Mouse (Mus musculus) cerebellum, postnatal 36 days (tissue): ENCODE data around the gene Emilin1.

Source experiments
- DNase-seq, 2 experiments: peaks; one replicate each; pipeline ENCODE4 v3.0.0; 2021 to 2022; ENCODE audit warnings: mixed read lengths in 2 of 2

Gene Emilin1

GRCm38 (mm10) chr5:30927945-30928529 is 14.8 kb downstream of the Emilin1 start:
- no peak for DNase-seq

DNA sequence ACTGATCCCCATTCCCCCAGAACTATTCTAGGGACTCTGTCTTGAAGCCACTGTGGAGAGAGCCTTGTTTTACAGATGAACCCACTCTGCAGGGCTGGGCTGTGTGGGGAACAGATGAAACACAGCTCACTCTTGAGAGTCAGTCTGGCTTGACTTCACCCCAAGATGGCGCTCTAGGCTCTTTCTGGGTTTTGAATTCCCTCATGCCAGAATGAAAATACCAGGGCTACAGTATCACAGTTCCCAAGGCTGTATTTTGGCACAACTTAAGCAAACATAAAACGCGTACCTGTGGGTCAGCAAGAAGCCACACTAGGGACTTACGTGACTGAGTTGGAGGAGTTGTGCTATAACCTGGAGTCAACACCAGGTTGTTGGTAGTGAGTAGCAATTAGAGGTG is 16.9 kb downstream of the Emilin1 start:
- peak; percentile 81 to 90 for DNase-seq

GRCm38 (mm10) chr5:30930846-30931245 is 17.6 kb downstream of the Emilin1 start:
- no peak for DNase-seq

DNA sequence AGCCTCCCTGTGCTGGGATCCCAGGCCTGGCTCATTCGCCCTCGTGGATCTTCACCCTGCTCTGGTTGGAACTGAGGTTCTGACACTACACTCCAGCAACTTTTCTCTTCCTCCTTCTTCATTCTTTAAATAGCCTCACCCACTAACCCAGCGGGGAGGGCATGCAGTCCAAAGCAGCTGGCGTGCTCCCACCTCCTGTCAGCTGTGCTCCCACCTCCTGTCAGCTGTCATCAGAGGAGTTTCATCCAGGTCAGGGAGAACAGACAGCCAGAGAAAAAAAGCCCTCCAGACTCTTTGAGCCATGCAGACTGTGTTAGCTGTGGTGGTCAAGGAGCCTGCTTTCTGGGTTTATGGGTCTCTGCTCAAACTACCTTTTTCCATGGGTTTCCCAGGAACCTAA is 18.2 kb downstream of the Emilin1 start:
- no peak for DNase-seq

- DNase-seq, result peak in 1 of 2 experiments; percentile 1
Observed at GRCm38 (mm10) chr5:30933705-30934104, 20.5 kb downstream of the Emilin1 start.

GRCm38 (mm10) chr5:30934725-30935461 is 21.7 kb downstream of the Emilin1 start:
- DNase-seq, result peak in 1 of 2 experiments; percentile 1

GRCm38 (mm10) chr5:30943004-30943403 is 29.8 kb downstream of the Emilin1 start:
- DNase-seq, result no peak

DNA sequence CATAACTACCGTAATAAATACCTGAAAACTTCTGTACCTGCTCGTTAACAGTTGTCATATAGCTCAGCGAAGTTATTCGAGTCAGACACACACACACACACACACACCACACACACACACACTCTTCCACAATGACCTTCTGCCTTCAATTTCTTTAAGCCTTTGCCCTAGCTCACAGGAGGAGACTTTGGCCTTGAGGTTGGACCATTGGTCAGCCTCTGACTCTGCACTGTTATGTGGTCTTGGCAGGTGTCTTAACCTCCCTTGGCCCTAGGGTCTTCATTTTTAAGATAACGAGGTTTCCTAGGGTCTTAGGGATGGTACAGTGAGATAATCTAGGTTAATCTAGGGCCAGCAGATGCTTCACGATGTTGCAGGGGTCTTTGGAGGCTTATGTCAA is 31.1 kb downstream of the Emilin1 start:
- DNase-seq, result no peak

- DNase-seq, result peak; percentile 73 to 76
Observed at GRCm38 (mm10) chr5:30944956-30945781, 32.0 kb downstream of the Emilin1 start, which contains the start of gene Cgref1. Cgref1 (minus strand) TSS chr5:30945591.

- DNase-seq, result no peak
Observed at GRCm38 (mm10) chr5:30948620-30949019, 35.4 kb downstream of the Emilin1 start.

- peak; percentile 74 to 84 for DNase-seq
Observed at GRCm38 (mm10) chr5:30949654-30950326, 36.6 kb downstream of the Emilin1 start.

GRCm38 (mm10) chr5:30950451-30950850 is 37.2 kb downstream of the Emilin1 start:
- DNase-seq, result peak in 1 of 2 experiments; percentile 27

DNA sequence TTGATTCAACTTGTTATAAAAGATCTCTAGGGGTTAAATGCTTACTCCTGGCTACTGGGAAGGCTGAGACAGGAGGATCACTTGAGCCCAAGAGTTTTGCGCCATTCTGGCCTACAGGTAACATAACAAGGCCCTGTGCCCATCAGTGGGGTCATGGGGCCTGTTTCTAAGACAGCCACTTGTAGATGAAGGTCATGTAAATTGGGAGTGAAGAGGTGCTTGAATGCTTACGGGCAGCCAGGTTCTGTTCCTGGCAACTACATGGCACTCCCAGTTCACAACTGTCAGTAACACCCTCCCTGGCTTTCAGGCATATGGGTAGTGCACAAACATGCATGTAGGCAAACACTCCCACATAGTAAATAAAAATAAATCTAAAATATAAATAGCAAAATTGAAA is 37.7 kb downstream of the Emilin1 start:
- no peak for DNase-seq

GRCm38 (mm10) chr5:30951706-30952105 is 38.5 kb downstream of the Emilin1 start:
- DNase-seq, result no peak

- no peak for DNase-seq
Observed at GRCm38 (mm10) chr5:30952551-30952950, 39.3 kb downstream of the Emilin1 start.

GRCm38 (mm10) chr5:30954065-30954464 is 40.9 kb downstream of the Emilin1 start:
- peak; percentile 65 to 68 for DNase-seq

DNA sequence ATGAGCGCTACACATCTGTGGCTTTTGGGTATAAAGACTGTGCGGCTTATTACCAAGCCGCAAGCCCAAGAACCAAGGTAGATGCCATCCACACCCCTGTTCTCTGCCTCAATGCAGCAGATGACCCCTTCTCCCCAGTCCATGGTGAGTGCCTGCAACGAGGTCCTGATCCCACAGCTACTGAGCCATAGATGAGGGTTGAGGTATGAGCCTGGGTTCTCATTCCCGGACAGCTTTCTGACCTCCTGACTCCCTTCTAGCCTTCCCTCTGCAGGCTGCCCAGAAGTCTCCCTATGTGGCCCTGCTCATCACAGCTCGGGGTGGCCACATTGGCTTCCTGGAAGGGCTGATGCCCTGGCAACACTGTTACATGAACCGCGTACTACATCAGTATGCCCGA is 41.4 kb downstream of the Emilin1 start:
- no peak for DNase-seq

GRCm38 (mm10) chr5:30955751-30956150 is 42.5 kb downstream of the Emilin1 start:
- DNase-seq, result peak in 1 of 2 experiments; percentile 26

DNA sequence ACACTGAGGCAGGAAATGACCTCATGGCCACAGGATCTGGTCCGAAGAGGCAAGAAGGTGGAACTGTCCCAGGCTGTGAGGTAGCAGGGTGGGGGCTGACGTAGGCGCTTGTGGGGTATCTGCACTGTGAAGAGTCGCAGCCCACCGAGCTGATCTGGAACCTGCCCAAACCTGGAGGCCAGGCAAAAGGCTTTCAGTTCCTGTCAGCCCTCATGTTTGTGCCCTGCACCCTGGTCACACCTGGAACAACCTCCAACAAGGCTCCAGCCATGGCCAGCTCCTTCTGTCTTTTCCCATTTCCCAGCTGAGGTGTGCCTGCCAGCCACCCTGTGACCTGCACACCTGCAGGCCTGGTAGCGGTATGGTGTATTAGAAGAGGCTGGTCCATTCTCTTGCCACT is 44.7 kb downstream of the Emilin1 start:
- no peak for DNase-seq

GRCm38 (mm10) chr5:30959198-30959854 is 46.1 kb downstream of the Emilin1 start:
- DNase-seq, result peak in 1 of 2 experiments; percentile 19

- peak; percentile 99 for DNase-seq
Observed at GRCm38 (mm10) chr5:30959966-30960501, 46.8 kb downstream of the Emilin1 start, which contains the start of gene Preb. Preb (minus strand) TSS chr5:30960361.

- DNase-seq, result no peak
Observed at GRCm38 (mm10) chr5:30960814-30961213, 47.6 kb downstream of the Emilin1 start.
